Comparison of ENCODE assay signal across 9 mouse cellular contexts in the genomic region with DNA sequence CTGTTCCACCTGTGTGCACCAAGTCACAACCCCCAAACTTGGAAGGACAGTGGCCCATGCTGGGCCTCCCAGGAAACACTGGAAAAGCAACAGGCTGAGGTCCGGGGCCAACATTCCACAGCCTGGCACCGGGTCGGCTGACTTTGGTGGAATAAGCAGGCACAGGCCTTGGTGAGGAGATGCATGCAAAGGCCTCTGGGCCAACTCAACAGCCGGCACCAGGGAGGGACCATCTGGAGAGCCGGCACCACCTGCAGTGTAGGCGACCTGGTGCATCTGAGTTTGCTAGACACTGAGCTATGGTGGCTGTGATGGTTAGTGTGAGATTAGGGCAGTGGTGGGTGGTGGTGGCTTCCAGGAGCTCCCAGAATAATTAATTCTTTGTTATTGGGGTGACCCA. TPM values are rescaled to one million over a fixed set of nuclear protein-coding genes. Genes with fewer than 3 reads are reported as not detected.
DNase-seq lines count a peak whose midpoint lies in the region; ATAC-seq and TF ChIP-seq lines count a peak whose summit lies in the region.
"Had no signal": no experiment of that assay in that cellular context is flagged by ENCODE, and none has a peak within 500 bp of the region (broad histone marks: within the 10 kb centered on the region; RNA-seq: fewer than 3 reads in every experiment).

No protein-coding gene starts in this region.

- no peaks in the 10 kb centered on the region for H3K9me3 ChIP-seq in liver, embryonic 12.5 days (replicated peaks)
- no peaks in the 10 kb centered on the region for H3K9me3 ChIP-seq in liver, postnatal 0 days (ENCODE audit: low read length)
- H3K9me3 ChIP-seq in hindbrain, postnatal 0 days (ENCODE audit: low read length) = no peaks in the 10 kb centered on the region
- H3K9me3 ChIP-seq in midbrain, embryonic 13.5 days = no peaks in the 10 kb centered on the region

- 67% methylated on average over 6 of the region's 6 CpGs for WGBS in liver, embryonic 12.5 days (ENCODE audit: insufficient replicate concordance)
- 80% methylated on average over 6 of the region's 6 CpGs for WGBS in liver, postnatal 0 days (ENCODE audit: insufficient replicate concordance)
- 37% methylated on average over 6 of the region's 6 CpGs for WGBS in hindbrain, postnatal 0 days
- 82% methylated on average over 6 of the region's 6 CpGs for WGBS in midbrain, embryonic 13.5 days

- no peak for TF ChIP-seq EP300 in liver, postnatal 0 days (IDR thresholded peaks at IDR 0.05; ENCODE audit: low read depth)

- no peak for DNase-seq in liver, postnatal 0 days
- peak; percentile 97 for DNase-seq in cerebellum, adult 9-10 months
- peak; percentile 52 for DNase-seq in hindbrain, postnatal 0 days (ENCODE audit: low spot score)
- no peak for DNase-seq in spleen, postnatal 4 days (ENCODE audit: low spot score in 2 of 2)
- DNase-seq in T-cell, adult 2 months (ENCODE audit: low spot score) = no peak
- DNase-seq in thymus, postnatal 4 days = no peak

- H3K4me1 ChIP-seq in liver, embryonic 12.5 days = peaks cover 63% of the 10 kb centered on the region
- H3K4me1 ChIP-seq in liver, postnatal 0 days (ENCODE audit: insufficient read depth) = peaks cover 12% of the 10 kb centered on the region; the same call in 1 of the 2 replicates
- H3K4me1 ChIP-seq in hindbrain, postnatal 0 days (ENCODE audit: insufficient read depth, low read length) = 0 out of 2 replicates have a peak, but pooled peaks cover 9% of the 10 kb centered on the region
- H3K4me1 ChIP-seq in midbrain, embryonic 13.5 days (replicated peaks) = peaks cover 39% of the 10 kb centered on the region

- TF ChIP-seq CTCF in liver, postnatal 0 days (IDR thresholded peaks at IDR 0.05; ENCODE audit: low read depth) = no peak
- TF ChIP-seq CTCF in hindbrain, postnatal 0 days (IDR thresholded peaks at IDR 0.05; ENCODE audit: low read depth) = no peak

- peak; percentile 31; the same call in 1 of the 2 replicates for ATAC-seq in liver, embryonic 12.5 days
- ATAC-seq in liver, postnatal 0 days = no peak
- ATAC-seq in hindbrain, postnatal 0 days = peak; percentile 65
- ATAC-seq in midbrain, embryonic 13.5 days = no peak

- H3K36me3 ChIP-seq in liver, embryonic 12.5 days = 0 out of 2 replicates have a peak, but pooled peaks cover 7% of the 10 kb centered on the region
- H3K36me3 ChIP-seq in liver, postnatal 0 days (replicated peaks; ENCODE audit: insufficient read depth, low read length) = no peaks in the 10 kb centered on the region
- no peaks in the 10 kb centered on the region; the same call in 1 of the 2 replicates for H3K36me3 ChIP-seq in hindbrain, postnatal 0 days (ENCODE audit: insufficient read depth, low read length)
- H3K36me3 ChIP-seq in midbrain, embryonic 13.5 days = peaks cover 14% of the 10 kb centered on the region; the same call in 1 of the 2 replicates

- peak overlapping the region; percentile 45 for H3K27ac ChIP-seq in liver, embryonic 12.5 days
- H3K27ac ChIP-seq in liver, postnatal 0 days (ENCODE audit: low read depth) = no peak overlapping the region
- peak overlapping the region; percentile 48; the same call in 1 of the 2 replicates for H3K27ac ChIP-seq in hindbrain, postnatal 0 days
- peak overlapping the region; percentile 65 for H3K27ac ChIP-seq in midbrain, embryonic 13.5 days
- H3K27ac ChIP-seq: liver, embryonic 14.5 days had no signal

- H3K9ac ChIP-seq in liver, embryonic 12.5 days = no peak overlapping the region
- H3K9ac ChIP-seq in liver, postnatal 0 days (replicated peaks) = no peak overlapping the region
- no peak overlapping the region for H3K9ac ChIP-seq in hindbrain, postnatal 0 days (replicated peaks; ENCODE audit: low read length)
- H3K9ac ChIP-seq in midbrain, embryonic 13.5 days (replicated peaks) = no peak overlapping the region
- H3K9ac ChIP-seq: liver, embryonic 14.5 days had no signal

- H3K27me3 ChIP-seq in liver, embryonic 12.5 days (replicated peaks) = peaks cover 29% of the 10 kb centered on the region
- H3K27me3 ChIP-seq in liver, postnatal 0 days (ENCODE audit: insufficient read depth, low read length) = no peaks in the 10 kb centered on the region
- no peaks in the 10 kb centered on the region for H3K27me3 ChIP-seq in hindbrain, postnatal 0 days (ENCODE audit: insufficient read depth, low read length)
- H3K27me3 ChIP-seq in midbrain, embryonic 13.5 days = 0 out of 2 replicates have a peak, but pooled peaks cover 3% of the 10 kb centered on the region

- no peak overlapping the region for H3K4me2 ChIP-seq in liver, embryonic 12.5 days
- H3K4me2 ChIP-seq in liver, postnatal 0 days (ENCODE audit: low read depth, low read length) = no peak overlapping the region
- H3K4me2 ChIP-seq in hindbrain, postnatal 0 days (ENCODE audit: low read depth, low read length) = no peak overlapping the region
- no peak overlapping the region for H3K4me2 ChIP-seq in midbrain, embryonic 13.5 days (replicated peaks)

- no peak overlapping the region for H3K4me3 ChIP-seq in liver, embryonic 12.5 days
- no peak overlapping the region for H3K4me3 ChIP-seq in liver, postnatal 0 days (ENCODE audit: low read depth, low read length)
- no peak overlapping the region for H3K4me3 ChIP-seq in hindbrain, postnatal 0 days (ENCODE audit: low read length)
- H3K4me3 ChIP-seq in midbrain, embryonic 13.5 days (replicated peaks) = no peak overlapping the region

RNA-seq across cellular contexts. Expression of a gene that starts 46.3 kb away (rescaled TPM):
- 21.1 and 21.9 TPM in 2 replicates for polyA plus RNA-seq in liver, embryonic 12.5 days (2016; fragmentation: Nextera tagmentation; extraction: Ambion mirVana)
- 12.4 and 13.7 TPM in 2 replicates for polyA plus RNA-seq in liver, postnatal 0 days (2015; fragmentation: Nextera tagmentation; extraction: Ambion mirVana)
- total RNA-seq in hindbrain, postnatal 0 days (2014; rRNA removed) = 104 and 116 TPM in 2 replicates
- 55.7 and 56.4 TPM in 2 replicates for polyA plus RNA-seq in hindbrain, postnatal 0 days (2015; fragmentation: Nextera tagmentation; extraction: Ambion mirVana)
- polyA plus RNA-seq in midbrain, embryonic 13.5 days (2015; fragmentation: Nextera tagmentation; extraction: Ambion mirVana) = 80.0 and 82.7 TPM in 2 replicates

Comparison
In these comparisons a context has a peak if more than half of its experiments do, and no peak if none do; other contexts are left out.
1. ATAC-seq: peak in liver, embryonic 12.5 days (single experiment) and hindbrain, postnatal 0 days (single experiment); none in liver, postnatal 0 days (single experiment) and midbrain, embryonic 13.5 days (single experiment).
2. DNase-seq: peak in cerebellum, adult 9-10 months (single experiment) and hindbrain, postnatal 0 days (single experiment); none in liver, postnatal 0 days (single experiment), spleen, postnatal 4 days (0 of 2), T-cell, adult 2 months (single experiment) and thymus, postnatal 4 days (single experiment).